Mouse (Mus musculus) forebrain, embryonic 13.5 days (tissue): Measurements from ENCODE around the gene Ptpn18. TPM values are rescaled to one million over a fixed set of nuclear protein-coding genes. Genes with fewer than 3 reads are reported as not detected.
A peak's percentile ranks its signal among the peaks of the same experiment; 100 is the strongest.

Source experiments
- ATAC-seq: fragments of 200-750 bp; cut with Nextera tagmentation; 2 replicates; pipeline ENCODE4 v1.8.0; 2017
- H3K27ac ChIP-seq: fragments of 300-500 bp; sonication (generic); 2 replicates; pipeline ENCODE4 v1.5.1; 2015; ENCODE audit warnings: inconsistent platforms, mild to moderate bottlenecking, moderate library complexity
- H3K27me3 ChIP-seq: fragments of 300-500 bp; sonication (generic); 2 replicates; pipeline ENCODE4 v1.6.1; 2015; ENCODE audit warnings: mild to moderate bottlenecking, inconsistent platforms
- H3K36me3 ChIP-seq: fragments of 300-500 bp; sonication (generic); 2 replicates; pipeline ENCODE4 v1.6.1; 2015; ENCODE audit warnings: mild to moderate bottlenecking, inconsistent platforms; ENCODE audit not compliant: poor library complexity, severe bottlenecking
- H3K4me1 ChIP-seq: fragments of 300-500 bp; sonication (generic); 2 replicates; pipeline ENCODE4 v1.6.1; 2015; ENCODE audit warnings: inconsistent platforms
- H3K4me2 ChIP-seq: fragments of 300-500 bp; sonication (generic); 2 replicates; pipeline ENCODE4 v1.6.1; 2015; ENCODE audit warnings: inconsistent platforms, mild to moderate bottlenecking, moderate library complexity
- H3K4me3 ChIP-seq: fragments of 300-500 bp; sonication (generic); 2 replicates; pipeline ENCODE4 v1.5.1; 2015; ENCODE audit warnings: mild to moderate bottlenecking, inconsistent platforms
- H3K9ac ChIP-seq: fragments of 300-500 bp; sonication (generic); 2 replicates; pipeline ENCODE4 v1.6.1; 2015; ENCODE audit warnings: mild to moderate bottlenecking, inconsistent platforms
- H3K9me3 ChIP-seq: fragments of 300-500 bp; sonication (generic); replicated peaks from 2 replicates; pipeline ENCODE4 v1.6.1; 2016; ENCODE audit warnings: inconsistent platforms
- WGBS: fragments of 180-500 bp; shearing (Covaris S2); methylation state at CpG from one replicate; pipeline ENCODE4 v1.1.7; 2015; 5-methylcytosine and 5-hydroxymethylcytosine counted together
- polyA plus RNA-seq: library from polyadenylated mRNA; unstranded; fragments of >200 nt; fragmentation: Nextera tagmentation; extraction: Ambion mirVana; gene quantifications from 2 replicates; pipeline ENCODE4 v1.2.1, GENCODE M21; 2015

Gene Ptpn18
- polyA plus RNA-seq, 1 experiment from 2014 or later, result 5.8 TPM

GRCm38 (mm10) chr1:34469801-34470200 lies 10.2 kb downstream of the Ptpn18 start:
- Histone ChIP-seq H3K9ac (no peak overlapping the region), H3K27me3 (peaks cover 31% of the 10 kb centered on the region), H3K36me3 (no peaks in the 10 kb centered on the region), H3K27ac (no peak overlapping the region), H3K9me3 (no peaks in the 10 kb centered on the region), H3K4me3 (no peak overlapping the region), H3K4me2 (no peak overlapping the region), H3K4me1 (peaks cover 11% of the 10 kb centered on the region)
- ATAC-seq, result no peak
- WGBS, result 71% methylated on average over 5 of the region's 5 CpGs

DNA sequence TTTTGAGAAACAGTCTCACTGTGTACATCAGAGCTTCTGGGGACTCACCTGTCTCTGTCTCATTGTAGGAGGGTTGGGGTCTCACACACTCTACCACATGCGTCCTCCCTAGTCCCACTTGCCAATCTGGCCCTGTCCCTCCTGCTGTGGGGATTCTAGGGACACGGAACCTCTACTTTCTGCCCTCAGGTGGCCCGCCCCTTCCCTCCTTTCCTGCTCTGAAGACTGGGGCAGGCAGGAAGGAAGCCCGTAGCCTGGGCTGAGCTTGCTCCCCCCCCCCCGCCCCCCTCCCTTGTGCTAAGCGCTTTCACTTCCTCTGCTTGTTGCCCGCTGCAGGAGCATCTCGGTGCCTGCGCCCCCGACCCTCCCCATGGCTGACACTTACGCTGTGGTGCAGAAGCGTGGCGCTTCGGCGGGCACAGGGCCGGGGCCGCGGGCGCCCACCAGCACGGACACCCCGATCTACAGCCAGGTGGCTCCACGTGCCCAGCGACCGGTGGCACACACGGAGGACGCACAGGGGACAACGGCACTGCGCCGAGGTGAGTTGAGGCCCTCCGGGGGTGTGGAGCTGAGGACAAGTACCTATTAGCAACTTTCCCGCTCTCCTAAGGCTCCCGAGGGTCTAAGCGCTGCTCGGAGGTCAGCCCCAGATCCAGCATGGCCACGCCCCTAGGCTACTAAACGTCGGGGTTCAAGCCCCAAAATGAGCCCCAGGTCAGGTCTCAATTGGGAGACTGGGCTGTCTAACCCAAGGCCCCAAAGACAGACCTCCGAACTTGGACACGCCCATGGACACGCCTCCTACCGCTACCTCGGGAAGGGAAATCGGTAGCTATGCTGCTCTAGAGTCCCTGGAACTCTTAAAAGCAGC lies 13.1 kb downstream of the Ptpn18 start:
- Histone ChIP-seq H3K9me3 (no peaks in the 10 kb centered on the region), H3K4me2 (peak overlapping the region; percentile 96), H3K36me3 (no peaks in the 10 kb centered on the region), H3K9ac (peak overlapping the region; percentile 59), H3K4me3 (peak overlapping the region; percentile 49), H3K27me3 (peaks cover 37% of the 10 kb centered on the region), H3K27ac (no peak overlapping the region), H3K4me1 (peaks cover 11% of the 10 kb centered on the region)
- ATAC-seq, result peak; percentile 75
- WGBS, result 1% methylated on average over 33 of the region's 43 CpGs

- no peak for ATAC-seq
- Histone ChIP-seq H3K4me1 (no peaks in the 10 kb centered on the region), H3K27ac (no peak overlapping the region), H3K4me3 (no peak overlapping the region), H3K27me3 (0 out of 2 replicates have a peak, but pooled peaks cover 6% of the 10 kb centered on the region), H3K36me3 (no peaks in the 10 kb centered on the region), H3K4me2 (no peak overlapping the region), H3K9me3 (no peaks in the 10 kb centered on the region), H3K9ac (no peak overlapping the region)
- WGBS, result 81% methylated on average over 11 of the region's 11 CpGs
Observed at GRCm38 (mm10) chr1:34478891-34479655, 19.5 kb downstream of the Ptpn18 start.

DNA sequence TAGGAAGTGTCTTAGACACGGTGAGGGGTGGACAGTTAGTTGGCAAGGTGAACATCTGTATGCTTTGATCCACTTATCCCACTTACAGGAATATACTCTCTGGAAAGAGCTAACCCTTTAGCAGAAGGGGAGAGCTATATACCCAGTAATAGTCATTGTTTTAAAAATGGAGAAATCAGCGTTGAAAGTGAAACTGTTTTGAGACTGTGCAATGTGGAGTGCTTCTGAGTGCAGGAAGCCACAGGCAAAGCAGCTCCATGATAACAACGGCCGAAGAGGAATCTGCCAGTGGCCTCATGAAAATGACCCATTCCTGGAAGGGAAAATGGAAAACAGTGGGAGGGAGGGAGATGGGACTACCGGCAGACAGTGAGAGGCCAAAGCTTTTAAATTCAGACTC lies 21.2 kb downstream of the Ptpn18 start:
- H3K9ac ChIP-seq, result no peak overlapping the region
- WGBS, result 87% methylated on average over 5 of the region's 5 CpGs

DNA sequence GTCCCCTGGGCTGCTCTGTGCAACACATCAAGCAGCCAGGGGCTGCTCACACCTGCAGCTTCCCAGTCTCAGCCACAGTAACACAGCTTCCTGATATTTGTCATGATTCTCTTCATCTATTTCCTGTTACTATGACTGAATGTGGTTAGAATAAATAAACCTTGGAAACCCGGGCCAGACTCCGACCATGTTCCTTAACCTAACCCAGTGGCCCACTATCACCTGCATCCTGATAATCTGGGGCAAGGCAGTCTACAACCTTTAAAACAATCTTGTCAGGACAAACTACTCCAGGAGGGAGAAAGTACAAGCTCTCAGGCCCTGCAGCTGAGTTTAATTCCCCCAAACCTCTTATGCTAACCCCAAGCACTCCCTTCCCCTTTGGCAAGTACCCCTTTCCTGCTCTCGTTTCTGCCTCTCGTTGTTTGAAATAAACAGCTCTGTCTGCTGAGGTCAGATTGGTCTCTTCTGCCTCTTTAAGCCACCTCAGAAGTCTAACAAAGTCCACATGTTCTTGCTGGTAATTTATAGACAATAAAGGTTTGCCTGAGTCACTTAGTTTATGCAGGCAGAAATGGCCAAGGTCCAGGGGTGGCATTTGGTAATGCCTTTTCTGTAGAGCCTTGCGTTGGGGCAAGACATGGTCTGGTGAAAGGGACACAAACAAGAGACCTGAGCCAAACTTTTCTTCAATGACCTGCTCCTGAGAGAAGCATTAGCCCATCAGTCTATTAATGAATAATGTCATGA lies 22.5 kb downstream of the Ptpn18 start:
- H3K4me2 ChIP-seq, result no peak overlapping the region
- ATAC-seq, result no peak
- H3K9me3 ChIP-seq, result no peaks in the 10 kb centered on the region
- WGBS, result 79% methylated on average over 5 of the region's 5 CpGs
- no peak overlapping the region for H3K27ac ChIP-seq
- no peak overlapping the region for H3K9ac ChIP-seq
- 0 out of 2 replicates have a peak, but pooled peaks cover 4% of the 10 kb centered on the region for H3K27me3 ChIP-seq
- no peaks in the 10 kb centered on the region for H3K36me3 ChIP-seq
- peaks cover 6% of the 10 kb centered on the region; the same call in 1 of the 2 replicates for H3K4me1 ChIP-seq
- H3K4me3 ChIP-seq, result no peak overlapping the region

More for the DNA sequence above, 21.2 kb downstream of the Ptpn18 start:
- peaks cover 6% of the 10 kb centered on the region; the same call in 1 of the 2 replicates for H3K4me1 ChIP-seq
- no peaks in the 10 kb centered on the region for H3K9me3 ChIP-seq
- ATAC-seq, result no peak
- no peaks in the 10 kb centered on the region for H3K36me3 ChIP-seq
- H3K27ac ChIP-seq, result no peak overlapping the region
- H3K27me3 ChIP-seq, result 0 out of 2 replicates have a peak, but pooled peaks cover 7% of the 10 kb centered on the region
- no peak overlapping the region for H3K4me2 ChIP-seq
- H3K4me3 ChIP-seq, result no peak overlapping the region

- ATAC-seq, result no peak
- Histone ChIP-seq H3K4me1 (peaks cover 6% of the 10 kb centered on the region; the same call in 1 of the 2 replicates), H3K9ac (no peak overlapping the region), H3K27ac (no peak overlapping the region), H3K27me3 (0 out of 2 replicates have a peak, but pooled peaks cover 4% of the 10 kb centered on the region), H3K9me3 (no peaks in the 10 kb centered on the region), H3K4me2 (no peak overlapping the region), H3K36me3 (no peaks in the 10 kb centered on the region), H3K4me3 (no peak overlapping the region)
- 80% methylated on average over 10 of the region's 10 CpGs for WGBS
Observed at GRCm38 (mm10) chr1:34484470-34484869, 24.9 kb downstream of the Ptpn18 start.

DNA sequence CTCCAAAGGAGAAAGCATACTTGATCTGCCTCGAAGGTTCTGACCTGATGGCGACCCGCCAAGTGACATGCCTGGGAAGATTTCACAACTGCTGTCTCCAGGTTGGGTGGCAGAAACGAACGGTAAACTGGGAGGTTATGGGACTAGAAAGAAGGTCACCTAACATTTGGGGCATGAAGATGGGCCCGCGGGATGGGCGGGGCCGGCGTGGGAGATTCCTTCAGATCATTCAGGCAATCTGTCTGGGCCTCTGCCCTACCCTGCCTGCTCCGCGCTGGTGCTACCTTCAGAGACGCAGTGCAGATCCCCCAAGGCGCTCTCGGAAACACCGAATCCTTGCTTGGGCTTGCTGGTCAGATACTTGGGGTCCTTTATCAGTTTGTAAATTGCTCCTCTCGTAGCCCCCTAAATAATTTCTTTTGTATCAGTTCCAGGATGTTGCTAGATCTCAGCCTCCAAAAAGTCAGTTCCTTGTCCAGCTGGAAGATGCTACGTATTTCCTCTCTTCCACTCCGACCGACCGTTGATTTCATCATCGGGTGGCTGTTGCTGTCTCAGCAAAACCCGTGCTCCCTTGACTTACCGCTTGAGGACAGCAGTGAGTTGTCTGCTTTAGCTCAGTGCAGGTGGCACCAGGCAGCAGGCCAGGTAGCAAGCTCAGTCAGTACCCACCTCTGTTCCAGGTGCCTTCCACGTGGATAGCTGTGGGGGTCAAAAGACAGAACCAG lies 26.1 kb downstream of the Ptpn18 start:
- 12% methylated on average over 25 of the region's 25 CpGs for WGBS
- ATAC-seq, result peak; percentile 65
- Histone ChIP-seq H3K27me3 (0 out of 2 replicates have a peak, but pooled peaks cover 4% of the 10 kb centered on the region), H3K4me2 (peak overlapping the region; percentile 52), H3K36me3 (no peaks in the 10 kb centered on the region), H3K9ac (peak overlapping the region; percentile 35), H3K4me1 (peaks cover 6% of the 10 kb centered on the region; the same call in 1 of the 2 replicates), H3K4me3 (peak overlapping the region; percentile 26), H3K27ac (no peak overlapping the region), H3K9me3 (no peaks in the 10 kb centered on the region)

GRCm38 (mm10) chr1:34487383-34487782 lies 27.8 kb downstream of the Ptpn18 start:
- Histone ChIP-seq H3K4me3 (no peak overlapping the region), H3K27me3 (0 out of 2 replicates have a peak, but pooled peaks cover 4% of the 10 kb centered on the region), H3K4me1 (peaks cover 6% of the 10 kb centered on the region; the same call in 1 of the 2 replicates), H3K27ac (no peak overlapping the region), H3K36me3 (no peaks in the 10 kb centered on the region), H3K4me2 (no peak overlapping the region), H3K9me3 (no peaks in the 10 kb centered on the region), H3K9ac (no peak overlapping the region)
- no peak for ATAC-seq
- 97% methylated on average over 3 of the region's 3 CpGs for WGBS

DNA sequence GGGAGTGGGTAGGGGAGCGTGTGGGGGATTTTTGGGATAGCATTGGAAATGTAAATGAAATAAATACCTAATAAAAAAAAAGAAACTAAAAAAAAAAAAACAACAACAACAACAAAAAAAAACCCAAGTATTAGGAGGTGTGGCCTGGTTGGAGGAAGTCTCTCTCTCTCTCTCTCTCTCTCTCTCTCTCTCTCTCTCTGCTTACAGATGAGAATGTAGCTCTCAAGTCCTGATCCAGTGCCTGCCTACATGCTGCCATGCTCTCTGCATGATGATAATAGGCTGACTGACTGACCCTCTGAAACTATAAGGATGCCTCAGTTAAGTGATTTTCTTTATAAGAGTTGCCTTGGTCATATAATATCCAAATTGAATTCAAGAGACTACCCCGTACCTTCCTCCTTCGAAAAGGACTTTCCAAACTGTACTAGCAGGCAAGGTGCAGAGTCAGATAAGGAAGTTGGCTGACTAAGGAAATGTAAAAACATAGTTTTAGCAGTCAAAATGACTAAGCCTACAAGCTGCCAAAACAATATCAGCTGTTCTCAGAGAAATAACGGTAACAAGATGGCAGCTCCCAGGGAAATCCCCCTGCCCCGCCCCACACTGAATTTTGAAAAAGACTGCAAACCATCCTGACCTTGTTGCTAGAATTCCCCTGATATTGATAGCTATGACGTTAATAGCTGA lies 30.4 kb downstream of the Ptpn18 start:
- Histone ChIP-seq H3K4me3 (no peak overlapping the region), H3K27ac (no peak overlapping the region), H3K4me1 (peaks cover 6% of the 10 kb centered on the region; the same call in 1 of the 2 replicates), H3K9me3 (no peaks in the 10 kb centered on the region), H3K4me2 (no peak overlapping the region), H3K9ac (no peak overlapping the region), H3K36me3 (no peaks in the 10 kb centered on the region), H3K27me3 (0 out of 2 replicates have a peak, but pooled peaks cover 4% of the 10 kb centered on the region)
- 90% methylated on average over 6 of the region's 6 CpGs for WGBS
- no peak for ATAC-seq

- no peak overlapping the region for H3K9ac ChIP-seq
- ATAC-seq, result no peak
- 91% methylated on average over 4 of the region's 4 CpGs for WGBS
- no peaks in the 10 kb centered on the region for H3K27me3 ChIP-seq
- no peaks in the 10 kb centered on the region for H3K36me3 ChIP-seq
- H3K9me3 ChIP-seq, result no peaks in the 10 kb centered on the region
- no peak overlapping the region for H3K4me2 ChIP-seq
- no peaks in the 10 kb centered on the region for H3K4me1 ChIP-seq
- H3K4me3 ChIP-seq, result no peak overlapping the region
- H3K27ac ChIP-seq, result no peak overlapping the region
Observed at GRCm38 (mm10) chr1:34491480-34491879, 31.9 kb downstream of the Ptpn18 start.
